10 mouse cellular contexts compared by ENCODE assay signal in the genomic region with DNA sequence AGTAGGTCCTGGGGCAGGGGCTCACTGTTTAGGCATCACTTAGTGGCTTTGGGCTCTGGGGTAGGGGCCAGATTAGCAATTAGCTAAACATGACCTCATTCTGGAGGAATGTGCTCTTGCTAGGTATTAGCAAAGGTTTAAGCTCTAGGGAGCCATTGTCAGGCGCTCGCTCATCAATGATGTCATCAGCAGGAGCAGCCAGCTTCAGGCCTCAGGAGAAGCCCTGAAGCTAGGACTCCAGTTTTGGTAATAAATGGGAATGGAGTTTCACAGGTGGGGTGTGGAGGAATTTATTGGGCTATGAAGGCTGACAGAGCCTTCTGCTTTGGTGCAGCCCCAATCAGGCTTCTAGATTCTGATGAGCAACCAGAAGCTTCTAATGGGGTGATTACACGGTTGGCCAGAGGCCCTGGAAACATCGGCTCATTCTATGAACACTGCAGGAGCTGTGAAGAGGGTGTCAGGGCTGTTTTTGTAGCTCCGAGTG. TPM values are rescaled to one million over a fixed set of nuclear protein-coding genes. Genes with fewer than 3 reads are reported as not detected.
A peak's percentile ranks its signal among the peaks of the same experiment; 100 is the strongest.
DNase-seq lines count a peak whose midpoint lies in the region; ATAC-seq and TF ChIP-seq lines count a peak whose summit lies in the region.
"Had no signal": no experiment of that assay in that cellular context is flagged by ENCODE, and none has a peak within 500 bp of the region (broad histone marks: within the 10 kb centered on the region; RNA-seq: fewer than 3 reads in every experiment).

No protein-coding gene starts in this region.

- H3K4me3 ChIP-seq in layer of hippocampus, adult 2 months = no peak overlapping the region
- H3K4me3 ChIP-seq in forebrain, embryonic 12.5 days (replicated peaks) = no peak overlapping the region
- no peak overlapping the region for H3K4me3 ChIP-seq in intestine, embryonic 15.5 days (replicated peaks)
- H3K4me3 ChIP-seq in stomach, embryonic 15.5 days (replicated peaks) = no peak overlapping the region
- H3K4me3 ChIP-seq: liver, embryonic 13.5 days had no signal

- no peak overlapping the region for H3K9ac ChIP-seq in forebrain, embryonic 12.5 days
- H3K9ac ChIP-seq in intestine, embryonic 15.5 days = no peak overlapping the region
- no peak overlapping the region for H3K9ac ChIP-seq in stomach, embryonic 15.5 days
- H3K9ac ChIP-seq: liver, embryonic 13.5 days had no signal

- H3K27me3 ChIP-seq in forebrain, embryonic 12.5 days = no peaks in the 10 kb centered on the region
- H3K27me3 ChIP-seq in intestine, embryonic 15.5 days (replicated peaks) = no peaks in the 10 kb centered on the region
- H3K27me3 ChIP-seq in stomach, embryonic 15.5 days (replicated peaks) = no peaks in the 10 kb centered on the region
- H3K27me3 ChIP-seq: liver, embryonic 13.5 days had no signal

- H3K9me3 ChIP-seq in forebrain, embryonic 12.5 days = no peaks in the 10 kb centered on the region
- no peaks in the 10 kb centered on the region for H3K9me3 ChIP-seq in intestine, embryonic 15.5 days
- no peaks in the 10 kb centered on the region for H3K9me3 ChIP-seq in stomach, embryonic 15.5 days
- H3K9me3 ChIP-seq: liver, embryonic 13.5 days had no signal

- H3K4me2 ChIP-seq in forebrain, embryonic 12.5 days = peak overlapping the region; percentile 15
- no peak overlapping the region for H3K4me2 ChIP-seq in intestine, embryonic 15.5 days (replicated peaks)
- H3K4me2 ChIP-seq in stomach, embryonic 15.5 days = no peak overlapping the region
- H3K4me2 ChIP-seq: liver, embryonic 13.5 days had no signal

- DNase-seq in layer of hippocampus, adult 2 months (ENCODE audit: low spot score in 2 of 2) = no peak
- DNase-seq in layer of hippocampus, postnatal 36 days = no peak
- no peak for DNase-seq in layer of hippocampus, adult 8-10 months (ENCODE audit: low spot score in 2 of 2)
- no peak for DNase-seq in lung, postnatal 10 days
- DNase-seq: liver, embryonic 13.5 days had no signal

- peak; percentile 89 for ATAC-seq in forebrain, embryonic 12.5 days (ENCODE audit: low FRiP score)
- ATAC-seq in intestine, embryonic 15.5 days = peak; percentile 42; the same call in 1 of the 2 replicates
- peak; percentile 52; the same call in 1 of the 2 replicates for ATAC-seq in stomach, embryonic 15.5 days (ENCODE audit: insufficient read depth, low FRiP score, low read depth)
- no peak for ATAC-seq in megakaryocyte, adult 5-6 weeks (ENCODE audit: poor library complexity, severe bottlenecking)

- H3K4me1 ChIP-seq in forebrain, embryonic 12.5 days = peaks cover 38% of the 10 kb centered on the region
- H3K4me1 ChIP-seq in intestine, embryonic 15.5 days (replicated peaks) = peaks cover 24% of the 10 kb centered on the region
- H3K4me1 ChIP-seq in stomach, embryonic 15.5 days = peaks cover 20% of the 10 kb centered on the region

- 0 out of 2 replicates have a peak overlapping the region, but pooled peaks have one; percentile 23 for H3K27ac ChIP-seq in layer of hippocampus, adult 2 months
- peak overlapping the region; percentile 83 for H3K27ac ChIP-seq in forebrain, embryonic 12.5 days
- H3K27ac ChIP-seq in intestine, embryonic 15.5 days = no peak overlapping the region
- H3K27ac ChIP-seq in stomach, embryonic 15.5 days = peak overlapping the region; percentile 31; the same call in 1 of the 2 replicates
- H3K27ac ChIP-seq: liver, embryonic 13.5 days had no signal

- no peaks in the 10 kb centered on the region for H3K36me3 ChIP-seq in forebrain, embryonic 12.5 days (replicated peaks)
- no peaks in the 10 kb centered on the region for H3K36me3 ChIP-seq in intestine, embryonic 15.5 days
- H3K36me3 ChIP-seq in stomach, embryonic 15.5 days = no peaks in the 10 kb centered on the region
- H3K36me3 ChIP-seq: liver, embryonic 13.5 days had no signal

- TF ChIP-seq CTCF in layer of hippocampus, adult 2 months (conservative IDR thresholded peaks at IDR 0.05) = no peak

- 4% methylated on average over 5 of the region's 5 CpGs for WGBS in forebrain, embryonic 12.5 days
- 36% methylated on average over 5 of the region's 5 CpGs for WGBS in intestine, embryonic 15.5 days
- 47% methylated on average over 5 of the region's 5 CpGs for WGBS in stomach, embryonic 15.5 days

RNA-seq across cellular contexts. Expression of gene Flnb, which starts 30.0 kb away (rescaled TPM):
- 10 to 100 TPM; 61.8 to 77.9 TPM for total RNA-seq in layer of hippocampus, adult 2 months (2021)
- 10 to 100 TPM; 37.0 to 73.4 TPM for total RNA-seq in layer of hippocampus, postnatal 36 days (2021)
- polyA plus RNA-seq in forebrain, embryonic 12.5 days (2016; fragmentation: Nextera tagmentation; extraction: Ambion mirVana) = 21.3 and 22.9 TPM in 2 replicates
- polyA plus RNA-seq in intestine, embryonic 15.5 days (2015; fragmentation: Nextera tagmentation; extraction: Ambion mirVana) = 17.4 and 18.4 TPM in 2 replicates
- polyA plus RNA-seq in stomach, embryonic 15.5 days (2015; fragmentation: Nextera tagmentation; extraction: Ambion mirVana) = 17.4 and 20.3 TPM in 2 replicates
- total RNA-seq in layer of hippocampus, adult 8-10 months (2022) = 10 to 100 TPM; 61.3 to 89.9 (median 77.8) TPM
- total RNA-seq in megakaryocyte, adult 5-6 weeks (2015) = 4.6 and 5.1 TPM in 2 replicates
- 6.1 and 6.3 TPM in 2 replicates for total RNA-seq in megakaryocyte, adult 5-6 weeks (2017)

RNA-seq across cellular contexts. Expression of gene Gm26661, which starts 56.4 kb away (rescaled TPM):
- not detected for total RNA-seq in layer of hippocampus, adult 2 months (2021)
- total RNA-seq in layer of hippocampus, postnatal 36 days (2021) = not detected
- not detected in 2 replicates for polyA plus RNA-seq in forebrain, embryonic 12.5 days (2016; fragmentation: Nextera tagmentation; extraction: Ambion mirVana)
- polyA plus RNA-seq in intestine, embryonic 15.5 days (2015; fragmentation: Nextera tagmentation; extraction: Ambion mirVana) = not detected in 2 replicates
- polyA plus RNA-seq in stomach, embryonic 15.5 days (2015; fragmentation: Nextera tagmentation; extraction: Ambion mirVana) = 0.32 TPM in 1 of 2 replicates, not detected in the other
- total RNA-seq in layer of hippocampus, adult 8-10 months (2022) = not detected
- total RNA-seq in megakaryocyte, adult 5-6 weeks (2015) = not detected in 2 replicates
- total RNA-seq in megakaryocyte, adult 5-6 weeks (2017) = not detected in 2 replicates
- total RNA-seq: MEL had no signal
- polyA plus RNA-seq: liver, embryonic 13.5 days had no signal

Comparison
In these comparisons a context has a peak if more than half of its experiments do, and no peak if none do; other contexts are left out.
1. RNA of gene Flnb, which starts 30.0 kb away (total RNA-seq): 61.8 to 77.9 TPM in layer of hippocampus, adult 2 months, 61.3 to 89.9 TPM in layer of hippocampus, adult 8-10 months and 37.0 to 73.4 TPM in layer of hippocampus, postnatal 36 days; 4.6 to 6.3 TPM in megakaryocyte, adult 5-6 weeks; every median in the first group is over 4 times any median in the second.